Mouse (Mus musculus) fibroblast of lung, adult 2 months (primary cell): ENCODE measurements at regions not wholly inside any gene's neighbourhood (a gene's known extent, or its start where the extent isn't known, plus 50 kb on each side); places are given as distances from the start of the nearest gene placed in this dataset.

Experiments
- DNase-seq: peaks from one replicate; pipeline ENCODE4 v3.0.0-alpha.2; 2011; ENCODE audit warnings: low read depth

DNA sequence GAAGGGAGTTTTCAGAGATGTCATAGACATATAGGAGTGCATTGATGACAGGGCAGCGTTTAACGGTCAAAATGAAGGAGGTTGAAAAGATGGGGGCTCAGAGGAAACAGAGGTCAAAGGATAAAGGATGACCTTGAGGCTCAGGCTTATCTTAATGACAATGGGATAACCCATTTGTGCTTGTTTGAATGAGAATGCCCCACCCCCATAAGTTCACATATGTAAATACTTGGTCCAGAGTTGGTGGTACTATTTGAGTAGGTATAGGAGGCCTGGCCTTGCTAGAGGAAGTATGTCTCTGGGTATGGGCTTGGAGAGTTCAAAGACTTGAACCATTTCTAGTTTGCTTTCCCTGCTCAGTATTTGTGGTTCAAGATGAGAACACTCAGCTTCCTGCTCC is 237.4 kb upstream of the Fbxl7 start:
- no peak for DNase-seq

DNA sequence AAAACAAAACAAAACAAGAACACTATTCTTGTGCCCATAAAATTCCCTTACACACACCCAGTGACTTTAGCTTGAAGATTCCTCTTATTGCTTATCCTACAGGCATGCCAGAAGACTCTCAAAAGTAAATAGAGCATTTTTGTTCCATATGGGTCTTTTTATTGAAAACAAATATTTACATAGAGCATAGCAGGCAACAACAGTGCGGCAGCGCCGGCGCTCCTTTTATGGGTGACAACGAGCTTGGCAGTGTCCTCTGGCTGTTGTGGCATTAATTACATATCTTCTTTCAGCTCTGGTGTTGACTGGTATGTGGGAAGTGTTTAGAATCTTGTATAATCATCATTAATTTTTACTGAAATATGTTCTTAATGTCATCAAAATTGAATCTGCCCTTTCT is 242.2 kb upstream of the Fbxl7 start:
- DNase-seq = no peak

DNA sequence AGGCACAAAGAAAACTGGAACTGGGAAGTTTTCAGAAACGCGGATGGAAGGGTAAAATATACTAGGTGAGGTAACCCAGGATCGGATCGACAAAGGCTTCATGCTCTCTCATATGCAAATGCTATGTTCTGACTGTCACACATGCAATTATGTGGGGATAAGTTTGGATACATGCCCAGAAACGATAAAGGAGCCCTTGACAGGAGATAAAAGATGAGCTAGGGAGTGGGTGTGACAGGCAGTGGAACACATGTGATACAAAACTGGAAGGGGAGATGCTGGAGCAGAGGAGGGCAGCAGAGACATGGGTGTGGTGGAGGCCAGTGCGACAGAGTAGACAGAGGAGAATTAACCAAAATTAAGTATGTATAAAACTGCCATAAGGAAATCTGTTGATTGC is 250.5 kb upstream of the Fbxl7 start:
- DNase-seq = no peak

DNA sequence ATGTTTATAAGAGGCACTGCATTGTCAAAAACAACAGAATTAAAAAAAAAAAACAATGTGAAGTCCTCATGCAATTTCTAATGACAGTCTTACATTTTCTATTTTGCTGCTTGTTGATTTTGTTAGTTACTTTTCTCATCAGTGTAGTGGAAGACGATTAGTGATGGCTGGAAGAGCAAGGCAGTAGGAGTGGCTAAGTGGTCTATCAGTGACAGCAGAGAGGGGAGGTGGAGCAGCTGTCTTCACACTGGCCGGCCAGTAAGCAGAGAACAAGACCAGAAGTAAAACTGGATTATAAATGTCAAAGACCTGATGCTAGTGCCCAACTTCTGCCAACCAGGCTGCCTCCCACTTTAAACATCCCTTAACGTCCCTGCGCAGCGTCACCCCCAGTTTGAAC is 265.6 kb upstream of the Fbxl7 start:
- no peak for DNase-seq

DNA sequence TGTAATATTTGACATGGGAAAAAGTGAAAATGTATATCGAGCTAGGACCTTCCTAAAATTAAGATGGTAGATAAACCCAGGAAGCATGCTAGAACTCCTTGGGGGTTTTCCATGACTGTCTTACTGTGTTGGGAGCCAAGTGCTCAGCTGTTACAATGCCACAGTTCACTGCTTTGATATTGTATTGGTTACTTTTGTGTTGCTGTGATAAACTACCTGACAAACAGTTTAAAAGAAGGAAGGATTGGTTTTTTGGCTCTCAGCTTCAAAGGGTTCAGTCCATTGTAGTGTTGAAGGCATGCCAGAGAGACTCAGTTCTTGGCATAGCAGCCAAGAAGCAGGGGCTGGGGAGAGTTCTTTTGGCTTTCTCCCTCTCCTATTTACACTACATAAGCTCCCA is 272.1 kb upstream of the Fbxl7 start:
- DNase-seq = no peak

DNA sequence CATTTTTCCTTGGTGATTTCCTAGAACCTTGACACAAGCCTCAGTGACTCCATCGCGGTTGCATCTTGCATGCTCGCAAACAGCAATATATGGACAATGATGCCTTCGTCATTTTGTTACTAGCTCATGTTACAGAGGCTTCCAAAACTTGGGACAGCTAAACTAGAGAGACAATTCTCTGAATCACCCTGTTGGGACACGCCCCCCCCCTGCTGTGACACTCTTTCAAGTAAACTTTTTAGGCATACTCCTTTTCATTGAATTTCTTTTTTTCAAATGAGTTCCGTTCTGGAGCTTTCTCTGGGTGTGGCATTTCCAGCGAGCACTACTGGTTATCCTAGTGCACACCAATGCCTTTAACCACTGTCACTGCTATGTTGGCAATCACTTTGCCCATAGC is 274.5 kb upstream of the Fbxl7 start:
- no peak for DNase-seq

DNA sequence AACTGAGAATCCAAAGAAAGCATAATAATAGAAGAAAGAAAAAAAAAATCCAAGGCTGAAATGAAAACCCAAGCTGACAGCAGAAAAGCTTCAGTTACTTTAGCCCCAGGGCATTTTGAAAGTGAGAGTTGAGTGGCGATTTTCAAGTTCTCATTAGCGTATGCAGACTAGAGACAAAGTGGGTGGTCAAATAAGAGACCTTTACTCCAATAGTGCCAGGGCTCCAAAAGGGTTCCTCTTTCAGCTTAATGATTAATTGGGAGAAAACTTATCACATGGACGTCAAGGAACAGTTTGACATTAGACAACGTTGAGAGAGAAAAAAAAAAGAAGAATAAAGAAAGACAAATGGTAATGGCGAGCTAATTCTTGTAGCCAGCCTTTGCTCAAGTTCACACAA is 278.1 kb upstream of the Fbxl7 start:
- DNase-seq = no peak

DNA sequence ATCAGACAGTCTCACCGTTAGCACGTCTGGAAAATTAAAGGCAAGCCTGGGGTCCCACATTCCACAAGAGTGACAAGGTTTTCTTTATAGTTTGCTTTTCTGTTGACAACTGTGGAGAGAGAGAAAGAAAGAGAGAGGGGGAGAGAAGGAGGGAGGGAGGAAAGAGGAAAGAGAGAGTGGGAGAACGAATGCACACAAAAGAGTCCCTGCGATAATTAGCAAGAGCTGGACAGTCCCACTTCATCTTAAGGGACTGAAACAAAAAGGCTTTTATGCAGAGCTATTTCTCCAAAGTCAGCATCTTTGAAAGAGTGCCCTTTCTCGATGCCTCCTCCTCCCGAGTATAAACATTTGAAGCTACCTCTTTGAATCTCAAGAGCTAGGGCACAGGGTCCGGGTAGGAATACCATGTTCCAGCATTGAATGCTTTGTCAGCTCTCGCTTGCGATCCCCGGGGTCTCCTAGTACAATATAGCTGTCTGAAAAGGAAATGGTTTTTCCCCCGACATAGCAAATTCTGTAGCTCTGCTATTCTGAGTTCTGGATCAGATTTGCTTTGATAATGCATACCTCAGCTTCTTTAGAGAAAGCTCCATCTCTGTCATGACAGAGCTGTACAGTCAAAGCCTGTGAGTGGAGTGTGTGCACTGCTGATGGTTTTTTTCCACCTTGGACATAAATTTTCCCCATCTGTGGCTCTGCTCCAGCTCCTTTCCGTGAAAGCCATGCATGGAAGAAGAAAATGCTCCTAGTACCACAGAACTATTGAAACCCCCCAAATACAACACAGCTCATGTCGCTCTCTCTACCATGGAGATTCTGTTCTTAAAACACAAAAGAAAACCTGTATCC is 282.9 kb upstream of the Fbxl7 start:
- DNase-seq = no peak

DNA sequence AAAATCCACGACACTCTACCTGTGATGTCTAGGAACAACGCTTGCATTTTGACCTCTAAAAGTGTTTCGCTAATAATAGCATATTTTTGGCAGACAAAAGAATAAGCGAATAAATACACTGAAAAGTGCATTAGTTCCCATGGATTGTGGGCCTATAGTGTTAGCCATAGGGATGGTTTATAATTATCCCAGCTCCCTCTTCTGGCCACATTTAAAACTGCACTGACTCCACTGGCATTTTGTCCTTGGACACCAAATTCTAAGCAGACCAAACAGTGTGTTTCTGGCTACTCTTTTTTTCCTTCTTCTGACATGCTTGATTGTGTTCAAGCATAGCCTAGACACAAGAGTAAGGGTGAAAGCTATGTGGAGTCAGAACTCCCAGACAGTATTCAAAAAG is 276.8 kb upstream of the Ank start:
- DNase-seq = peak; percentile 26

DNA sequence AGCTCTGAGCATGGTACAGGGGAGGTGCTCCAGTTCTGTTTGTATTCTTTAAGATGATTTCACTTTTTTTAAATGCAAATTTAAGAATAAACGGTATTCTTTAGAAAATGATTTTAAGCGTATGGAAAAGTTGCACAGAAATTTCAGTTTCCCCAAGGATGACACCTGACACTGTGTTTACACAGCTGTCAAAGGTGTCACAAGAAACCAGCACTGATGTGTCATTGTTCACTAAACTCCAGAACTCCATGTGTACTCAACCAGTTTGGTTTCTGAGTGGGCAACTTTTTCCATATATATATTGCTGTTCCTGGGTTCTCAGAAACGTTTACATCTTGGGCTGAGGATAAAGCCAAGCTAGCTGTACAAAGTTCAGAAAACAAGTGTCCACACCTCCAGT is 265.0 kb upstream of the Ank start:
- no peak for DNase-seq

DNA sequence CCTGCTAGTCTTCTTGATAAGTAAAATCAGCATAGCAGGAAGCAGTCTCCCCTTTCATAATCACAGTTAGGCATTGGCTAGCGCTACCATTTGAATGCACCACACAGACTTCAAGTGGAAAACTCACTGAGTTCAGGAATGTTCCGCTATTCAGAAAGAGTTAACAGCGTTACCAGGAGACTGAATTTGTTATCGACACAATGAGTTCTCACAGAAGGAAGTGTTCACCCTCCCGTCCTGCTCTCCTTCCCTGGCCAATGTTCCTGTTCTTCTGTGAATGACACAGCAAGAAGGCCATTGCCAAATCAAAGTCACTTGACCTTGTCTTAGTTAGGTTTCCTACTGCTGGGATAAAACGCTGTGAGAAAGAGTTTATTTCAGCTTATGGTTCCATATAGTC is 261.6 kb upstream of the Ank start:
- no peak for DNase-seq

DNA sequence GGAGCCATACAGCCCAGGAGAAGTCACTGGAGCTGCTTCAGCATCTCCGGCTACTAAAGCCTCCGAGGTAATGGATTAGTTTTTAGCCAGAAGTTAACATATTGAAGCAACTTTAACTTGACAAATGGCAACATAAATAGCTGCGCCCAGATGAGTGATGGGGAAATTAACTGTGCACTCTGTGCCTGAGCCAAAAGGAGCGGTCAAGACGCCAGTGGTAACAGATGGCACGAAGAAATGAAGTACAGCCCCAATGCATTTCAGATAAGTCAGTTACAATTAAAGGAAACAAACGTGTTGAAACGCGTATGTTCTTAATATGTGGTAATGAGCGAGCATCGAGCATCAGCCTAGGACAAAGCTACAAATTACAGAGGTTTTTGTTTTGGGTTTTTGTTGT is 259.0 kb upstream of the Ank start:
- DNase-seq = no peak

DNA sequence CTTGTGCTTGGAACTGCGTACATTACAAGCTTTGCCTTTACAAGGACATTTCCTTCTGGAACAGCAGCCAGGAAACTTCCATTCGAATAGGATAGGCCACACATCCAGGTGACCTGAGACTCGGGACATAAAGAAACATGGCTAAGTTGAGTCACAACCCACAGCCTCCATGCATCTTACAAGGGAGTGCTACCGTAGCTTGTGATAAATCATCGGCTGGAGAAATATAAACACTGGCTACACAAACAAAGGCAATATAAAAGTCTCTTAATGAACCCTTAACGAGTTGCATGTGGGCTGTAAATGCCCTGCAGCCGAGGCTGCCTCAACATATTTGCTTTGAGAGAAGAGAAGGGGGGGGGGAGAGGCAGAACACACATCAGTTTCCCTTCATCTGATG is 250.1 kb upstream of the Ank start:
- DNase-seq = no peak

DNA sequence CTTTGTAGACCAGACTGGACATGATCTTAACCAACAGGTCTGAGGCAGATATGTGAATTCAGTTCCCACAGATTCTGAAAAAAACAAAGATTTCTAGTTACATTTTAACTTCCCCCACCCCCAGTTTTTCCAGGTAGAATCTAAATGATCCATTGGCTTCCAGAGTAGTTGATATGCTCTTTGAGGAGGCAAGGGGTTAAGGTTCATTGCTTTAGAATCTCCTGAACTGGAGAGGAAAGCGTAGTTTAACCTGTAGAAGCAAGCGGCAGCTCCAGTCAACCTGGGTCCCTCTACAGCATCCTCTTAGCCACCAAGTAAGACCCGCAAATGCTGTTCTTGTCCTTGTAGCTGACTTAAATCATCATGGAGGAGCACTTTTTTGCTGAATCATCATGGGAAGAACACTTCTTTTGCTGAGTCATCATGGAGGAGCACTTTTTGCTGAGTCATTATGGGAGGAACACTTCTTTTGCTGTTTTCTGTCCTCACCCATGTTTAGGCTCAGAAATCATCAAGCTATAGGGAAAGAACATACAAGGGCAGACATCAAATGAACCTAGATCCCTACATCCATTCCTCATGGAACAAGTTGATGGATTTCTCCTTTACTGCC is 247.2 kb upstream of the Ank start:
- DNase-seq = no peak

DNA sequence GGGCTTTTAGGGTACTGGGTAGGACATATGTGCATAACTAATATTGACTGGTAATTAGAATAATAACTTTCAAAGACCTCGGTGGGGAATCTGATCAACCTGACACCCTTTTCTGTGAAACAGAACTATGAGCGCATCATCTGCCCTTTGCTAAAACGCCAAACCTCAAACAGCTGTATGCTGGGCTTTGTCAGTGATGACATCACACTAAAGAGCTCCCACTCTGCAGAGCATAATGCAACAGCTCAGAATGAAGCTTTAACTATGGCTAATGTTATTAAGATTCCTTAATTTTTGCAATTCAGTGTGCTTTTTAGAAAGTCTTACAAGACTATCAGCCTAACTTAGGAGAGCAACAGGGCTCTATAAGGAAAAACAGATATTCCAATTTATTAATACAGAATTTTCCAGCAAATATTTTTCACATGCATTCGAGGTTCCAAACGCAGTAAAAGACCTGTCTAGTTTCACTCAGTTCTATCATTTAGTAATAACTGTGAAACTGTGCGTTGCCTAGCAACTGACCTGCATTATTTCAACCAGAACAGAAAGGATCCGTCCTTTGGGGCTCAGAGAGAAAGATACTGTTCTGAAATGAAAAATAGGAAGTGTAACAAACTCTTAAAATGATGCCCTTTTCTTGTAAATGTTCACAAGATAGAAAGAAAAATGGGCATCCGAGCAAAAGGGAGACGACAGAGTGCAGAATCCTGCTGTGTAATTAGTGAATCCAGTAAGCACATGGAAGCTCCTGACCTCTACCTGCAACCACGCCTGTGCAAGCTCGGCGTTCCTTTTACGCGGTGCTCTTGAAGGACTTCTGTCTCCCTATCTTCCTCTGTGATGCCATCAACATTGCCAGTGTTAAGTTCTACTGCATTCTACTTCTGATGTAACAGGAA is 242.6 kb upstream of the Ank start:
- DNase-seq = no peak

DNA sequence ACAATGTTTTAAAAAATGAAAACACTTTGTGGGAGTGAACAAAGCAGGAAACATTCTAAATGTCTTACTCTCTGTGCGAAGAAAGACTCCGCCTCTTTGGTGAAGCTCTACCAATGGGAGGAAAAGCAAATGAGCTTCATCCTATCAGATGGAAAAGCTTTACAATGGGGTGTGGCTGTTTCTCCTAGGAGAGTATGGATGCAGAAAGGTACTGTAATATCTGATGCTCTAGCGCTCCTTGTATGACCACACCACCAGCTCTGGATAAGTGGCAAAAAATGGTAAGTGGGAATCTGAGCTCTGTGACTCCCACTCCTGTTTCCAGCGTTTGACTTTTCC is 242.0 kb upstream of the Ank start:
- no peak for DNase-seq

DNA sequence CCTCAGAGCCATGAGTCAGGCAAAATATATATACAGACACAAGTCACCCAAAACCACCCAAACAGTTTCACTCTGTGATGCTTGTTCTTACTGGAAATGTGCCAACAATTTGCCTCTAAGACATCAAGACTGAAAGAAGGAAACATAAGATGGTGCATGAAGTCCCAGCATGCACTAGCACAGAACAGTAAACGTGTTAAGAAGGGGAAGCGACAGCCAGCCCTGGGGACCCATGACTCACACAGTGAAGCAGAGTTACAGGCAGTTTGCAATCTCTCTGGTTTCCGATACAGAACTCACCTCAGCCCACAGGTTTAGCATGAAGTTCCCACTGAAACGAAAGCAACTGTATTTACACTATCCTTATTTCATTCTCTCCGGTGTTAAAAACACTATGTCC is 233.7 kb upstream of the Ank start:
- no peak for DNase-seq

DNA sequence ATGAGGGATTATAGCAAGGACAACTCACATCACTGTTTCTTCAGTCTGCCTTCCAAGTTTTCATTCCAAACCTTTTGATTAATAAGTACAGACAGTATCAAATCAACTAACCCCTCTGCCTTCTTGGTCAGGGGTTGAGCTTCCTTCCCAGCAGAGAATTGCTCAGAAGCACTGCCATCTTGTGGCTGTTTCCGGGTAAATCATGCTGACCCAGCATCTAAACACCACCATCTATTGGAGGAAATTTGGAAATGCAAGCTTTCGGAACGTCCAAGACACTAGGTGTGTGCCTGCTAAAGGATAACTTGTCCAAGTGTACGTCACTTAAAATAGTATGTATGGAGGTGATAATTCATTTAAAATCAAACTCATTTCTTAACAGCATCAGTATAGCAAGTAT is 231.7 kb upstream of the Ank start:
- DNase-seq = peak; percentile 29

DNA sequence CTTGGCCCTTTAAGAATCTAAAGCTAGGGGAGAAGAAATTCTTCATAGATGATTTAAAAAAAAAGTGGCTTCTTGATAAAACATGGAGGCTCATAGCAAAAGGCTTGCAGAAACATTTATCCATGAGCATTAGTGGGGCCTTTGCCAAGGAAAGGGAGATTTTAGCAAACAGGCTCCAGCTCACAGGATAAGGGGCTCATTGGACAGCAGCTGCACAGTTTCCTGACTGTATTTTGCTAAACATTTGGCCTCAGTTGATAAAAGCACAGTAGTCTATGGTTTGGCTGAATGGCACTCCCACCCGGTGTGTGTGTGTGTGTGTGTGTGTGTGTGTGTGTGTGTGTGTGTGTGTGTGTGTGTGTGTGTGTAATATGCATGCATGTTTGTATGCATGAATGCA is 228.2 kb upstream of the Ank start:
- DNase-seq = no peak

DNA sequence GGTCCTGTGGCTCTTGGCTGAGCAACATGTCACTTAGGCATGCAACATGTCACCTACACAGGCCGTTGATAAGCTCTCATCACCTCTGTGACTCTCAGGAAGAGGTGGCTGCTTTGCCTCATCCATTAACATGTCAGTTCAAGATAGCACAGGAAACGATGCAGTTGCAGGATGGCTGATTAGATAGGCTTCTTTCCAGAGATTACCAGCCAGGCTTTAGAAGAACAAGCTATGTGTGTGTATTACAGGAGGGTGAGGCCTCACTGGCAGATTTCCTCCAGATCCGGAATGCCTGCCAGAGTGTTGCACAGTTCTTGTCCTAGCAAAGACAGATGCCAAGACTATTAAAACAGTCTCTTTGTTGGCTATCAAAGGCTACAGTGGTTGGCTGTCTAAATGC is 220.2 kb upstream of the Ank start:
- peak; percentile 31 for DNase-seq

DNA sequence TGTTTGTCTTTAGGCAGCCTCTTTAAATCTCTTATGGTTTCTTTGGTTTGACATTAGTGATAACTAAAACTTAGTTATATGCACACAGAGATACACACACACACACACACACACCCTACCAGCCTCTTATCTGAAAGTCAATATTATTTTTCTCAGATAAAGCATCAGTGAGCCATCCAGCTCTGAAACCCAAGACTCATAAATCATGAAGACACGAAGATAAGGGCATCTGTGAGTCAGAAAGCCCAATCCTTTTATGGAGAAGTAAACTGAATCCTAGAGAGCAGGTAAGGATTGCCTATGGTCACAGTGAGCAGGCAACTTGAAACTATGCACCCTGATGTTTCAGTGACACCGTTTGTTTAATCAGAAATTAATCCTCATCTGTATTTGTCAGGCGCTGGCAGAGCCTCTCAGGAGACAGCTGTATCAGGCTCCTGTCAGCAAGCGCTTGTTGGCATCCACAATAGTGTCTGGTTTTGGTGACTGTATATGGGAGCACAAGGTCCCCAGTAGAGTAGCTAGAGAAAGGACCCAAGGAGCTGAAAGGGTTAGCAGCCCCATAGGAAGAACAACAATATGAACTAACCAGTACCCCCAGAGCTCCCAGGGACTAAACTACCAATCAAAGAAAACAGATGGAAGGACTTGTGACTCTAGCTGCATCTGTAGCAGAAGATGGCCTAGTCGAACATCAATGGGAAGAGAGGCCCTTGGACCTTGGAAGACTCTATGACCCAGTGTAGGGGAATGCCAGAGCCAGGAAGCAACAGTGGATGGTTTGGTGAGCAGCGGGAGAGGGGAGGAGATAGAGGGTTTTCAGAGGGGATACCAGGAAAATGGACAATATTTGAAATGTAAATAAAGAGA is 207.3 kb upstream of the Ank start:
- DNase-seq = no peak

DNA sequence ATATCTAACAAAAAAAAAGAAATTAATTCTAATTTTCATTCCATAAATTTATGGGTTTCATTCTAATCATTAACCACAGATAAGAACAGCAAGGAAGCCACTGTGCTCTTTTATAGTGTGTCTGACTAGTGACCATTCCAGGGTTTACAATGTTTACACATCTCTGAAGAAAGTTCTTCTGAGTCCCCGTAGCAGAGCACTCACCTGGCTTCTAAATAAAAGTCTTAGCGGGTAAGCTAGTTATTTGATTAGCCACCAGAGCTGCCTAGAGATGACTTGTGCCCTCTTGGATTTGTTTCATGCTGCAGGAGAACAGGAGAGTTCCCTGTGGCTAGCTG is 206.7 kb upstream of the Ank start:
- no peak for DNase-seq
